Mouse (Mus musculus) hindbrain, embryonic 11.5 days (tissue): Measurements from ENCODE around the gene Kirrel2. TPM values are rescaled to one million over a fixed set of nuclear protein-coding genes. Genes with fewer than 3 reads are reported as not detected.
A peak's percentile ranks its signal among the peaks of the same experiment; 100 is the strongest.
"Not testable (repeated sequence)": the region's sequence is repeated elsewhere in the genome, so short reads cannot be mapped to it uniquely, and the experiment has no call there.

Source experiments
- ATAC-seq: fragments of 200-750 bp; cut with Nextera tagmentation; 2 replicates; pipeline ENCODE4 v1.8.0; 2017; ENCODE audit warnings: mild to moderate bottlenecking, moderate TSS enrichment, moderate library complexity; ENCODE audit not compliant: low FRiP score
- DNase-seq: peaks from one replicate; pipeline ENCODE4 v3.0.0-alpha.2; 2015; ENCODE audit warnings: low spot score
- H3K27ac ChIP-seq: fragments of 300-500 bp; sonication (generic); 2 replicates; pipeline ENCODE4 v1.5.1; 2014; ENCODE audit warnings: mild to moderate bottlenecking, low read depth, low read length
- H3K27me3 ChIP-seq: fragments of 300-500 bp; sonication (generic); 2 replicates; pipeline ENCODE4 v1.6.1; 2014; ENCODE audit warnings: mild to moderate bottlenecking, low read length, moderate library complexity, mixed read lengths; ENCODE audit not compliant: control insufficient read depth, insufficient read depth
- H3K36me3 ChIP-seq: fragments of 300-500 bp; sonication (generic); 2 replicates; pipeline ENCODE4 v1.6.1; 2014; ENCODE audit warnings: mild to moderate bottlenecking, low read length, moderate library complexity, mixed read lengths; ENCODE audit not compliant: control insufficient read depth, insufficient read depth
- H3K4me1 ChIP-seq: fragments of 300-500 bp; sonication (generic); replicated peaks from 2 replicates; pipeline ENCODE4 v1.6.1; 2014; ENCODE audit warnings: low read length, mixed read lengths; ENCODE audit not compliant: control insufficient read depth, insufficient read depth
- H3K4me2 ChIP-seq: fragments of 300-500 bp; sonication (generic); replicated peaks from 2 replicates; pipeline ENCODE4 v1.6.1; 2014; ENCODE audit warnings: mild to moderate bottlenecking, low read depth, low read length
- H3K4me3 ChIP-seq: fragments of 300-500 bp; sonication (generic); 2 replicates; pipeline ENCODE4 v1.5.1; 2014; ENCODE audit warnings: low read depth, low read length
- H3K9ac ChIP-seq: fragments of 300-500 bp; sonication (generic); 2 replicates; pipeline ENCODE4 v1.6.1; 2014; ENCODE audit warnings: low read depth, low read length
- H3K9me3 ChIP-seq: fragments of 300-500 bp; sonication (generic); 2 replicates; pipeline ENCODE4 v1.6.1; 2016; ENCODE audit warnings: low read length; ENCODE audit not compliant: control insufficient read depth
- WGBS: fragments of 180-500 bp; shearing (Covaris S2); extraction: QIAGEN DNeasy Blood & Tissue Kit; methylation state at CpG from one replicate; pipeline ENCODE4 v1.1.7; 2014; 5-methylcytosine and 5-hydroxymethylcytosine counted together
- polyA plus RNA-seq: library from polyadenylated mRNA; unstranded; fragments of >200 nt; fragmentation: Nextera tagmentation; extraction: Ambion mirVana; gene quantifications from 2 replicates; pipeline ENCODE4 v1.2.1, GENCODE M21; 2014

Kirrel2 gene
- 18.6 and 25.8 TPM in 2 replicates for polyA plus RNA-seq

GRCm38 (mm10) chr7:30457629-30458330 is at the start of gene Kirrel2, which contains the start of gene Nphs1:
Gene Kirrel2, minus strand, starts transcription at chr7:30457690.
Gene Nphs1, plus strand, starts transcription at chr7:30458315.
- peaks cover 12% of the 10 kb centered on the region for H3K4me1 ChIP-seq
- H3K36me3 ChIP-seq: no peaks in the 10 kb centered on the region
- WGBS: 2% methylated on average over 16 of the region's 16 CpGs
- peak within 1 kb of the TSS; percentile 50 for H3K4me2 ChIP-seq
- H3K27ac ChIP-seq: peak within 1 kb of the TSS; percentile 79
- peak; percentile 91 for ATAC-seq
- H3K9me3 ChIP-seq: no peaks in the 10 kb centered on the region
- H3K9ac ChIP-seq: peak within 1 kb of the TSS; percentile 48
- DNase-seq: peak; percentile 81
- H3K27me3 ChIP-seq: peaks cover 80% of the 10 kb centered on the region
- H3K4me3 ChIP-seq: peak within 1 kb of the TSS; percentile 35

DNA sequence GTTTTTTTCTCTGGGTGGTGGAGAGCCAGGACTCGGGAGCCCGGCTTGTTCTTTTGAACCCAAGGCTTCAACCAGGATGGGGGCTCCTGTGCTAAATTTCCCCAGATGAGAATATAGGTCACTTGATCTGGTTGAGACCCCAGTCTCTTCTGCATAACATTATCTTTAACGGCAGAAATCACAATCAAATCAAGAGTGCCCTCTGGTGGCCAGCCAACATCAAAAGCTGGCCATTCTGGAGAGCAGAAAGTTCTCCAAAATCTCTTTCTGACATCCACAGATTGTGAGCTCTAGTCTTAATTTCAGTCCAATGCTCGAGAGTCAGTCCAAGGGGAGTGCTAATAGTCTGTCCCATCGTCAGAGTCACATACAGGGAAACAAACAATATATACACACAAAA is 43.7 kb upstream of the Kirrel2 start:
- not testable (repeated sequence) for H3K27ac ChIP-seq, DNase-seq, ATAC-seq, H3K4me1 ChIP-seq, H3K9me3 ChIP-seq, H3K36me3 ChIP-seq, H3K4me3 ChIP-seq, H3K9ac ChIP-seq, H3K27me3 ChIP-seq, H3K4me2 ChIP-seq
- WGBS: 77% methylated on average over 5 of the region's 5 CpGs

- not testable (repeated sequence) for H3K36me3 ChIP-seq, DNase-seq, H3K4me2 ChIP-seq, H3K4me3 ChIP-seq, ATAC-seq, H3K4me1 ChIP-seq, H3K27me3 ChIP-seq, H3K9ac ChIP-seq, H3K27ac ChIP-seq, H3K9me3 ChIP-seq
- WGBS: 63% methylated on average over 5 of the region's 5 CpGs
These were observed 38.1 kb upstream of the Kirrel2 start for GRCm38 (mm10) chr7:30495506-30496042.

DNA sequence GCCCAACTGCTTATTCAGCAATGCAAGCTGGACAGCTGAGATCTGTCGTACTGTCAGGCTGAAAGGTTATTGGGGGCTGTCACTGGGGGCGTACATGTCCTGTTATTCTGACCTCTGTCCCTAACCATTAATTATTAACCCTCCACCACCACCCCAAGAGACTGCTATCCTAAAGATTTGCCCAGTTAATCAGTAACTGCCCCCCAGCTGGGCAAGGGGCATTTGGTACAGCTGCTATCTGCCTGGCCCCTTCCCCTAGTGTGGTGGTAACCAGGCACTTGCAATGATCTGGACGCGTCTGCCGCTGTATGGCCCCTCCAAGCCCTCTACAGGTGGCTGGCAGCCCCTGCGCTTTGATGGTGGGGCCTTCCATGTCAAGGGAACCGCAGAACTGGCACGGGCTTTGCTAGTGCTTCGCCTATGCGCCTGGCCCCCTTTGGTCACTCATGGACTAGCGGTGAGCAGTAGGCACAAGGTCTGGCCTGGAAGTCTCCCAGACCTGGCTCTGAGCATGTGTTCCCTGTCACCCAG is 36.0 kb upstream of the Kirrel2 start, which contains the start of gene Prodh2:
Gene Prodh2 (plus strand): TSS at position 222 of the 531 bp plus-strand sequence.
- no peak within 1 kb of the TSS for H3K4me3 ChIP-seq
- 49% methylated on average over 11 of the region's 11 CpGs for WGBS
- no peak within 1 kb of the TSS for H3K9ac ChIP-seq
- H3K27ac ChIP-seq: no peak within 1 kb of the TSS
- H3K4me2 ChIP-seq: no peak within 1 kb of the TSS
- H3K9me3 ChIP-seq: no peaks in the 10 kb centered on the region
- H3K27me3 ChIP-seq: no peaks in the 10 kb centered on the region
- H3K36me3 ChIP-seq: no peaks in the 10 kb centered on the region
- no peaks in the 10 kb centered on the region for H3K4me1 ChIP-seq
- ATAC-seq (no peak), DNase-seq (no peak)

DNA sequence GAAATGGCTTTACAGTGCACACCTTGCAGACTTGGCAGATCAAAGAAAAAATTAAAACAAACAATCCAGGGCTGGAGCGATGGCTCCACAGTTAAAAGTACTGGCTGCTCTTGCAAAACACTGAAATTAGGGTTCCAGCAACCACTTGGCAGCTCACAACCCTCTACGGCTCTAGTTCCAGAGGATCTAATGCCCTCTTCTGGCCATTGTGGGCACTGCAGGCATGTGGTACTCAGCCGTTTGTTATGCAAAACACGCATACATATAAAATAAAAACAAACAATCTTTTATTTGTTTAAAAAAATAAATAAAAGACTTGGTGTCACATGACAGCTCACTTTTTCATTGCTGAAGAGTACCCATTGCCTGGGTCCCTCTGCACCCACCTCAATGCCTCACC is 35.3 kb upstream of the Kirrel2 start:
- WGBS: 27% methylated on average over 4 of the region's 4 CpGs

DNA sequence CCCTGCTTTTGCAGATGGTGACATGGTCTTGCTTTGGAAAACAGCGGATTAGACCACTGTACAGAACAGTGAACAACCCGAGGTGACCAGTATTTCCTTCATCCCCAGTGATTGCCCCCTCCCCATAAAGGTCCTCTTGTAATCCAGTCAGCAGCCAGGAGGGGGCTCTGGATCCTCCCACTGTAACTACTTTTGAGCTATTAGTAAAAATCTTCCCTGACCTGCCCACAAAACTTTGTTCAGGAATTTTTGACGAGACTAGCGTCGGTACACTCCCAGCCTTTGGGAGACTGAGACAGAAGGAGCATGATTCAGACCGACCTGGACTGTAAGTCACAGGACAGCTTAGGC is 33.4 kb upstream of the Kirrel2 start:
- no peaks in the 10 kb centered on the region for H3K9me3 ChIP-seq
- H3K27me3 ChIP-seq: no peaks in the 10 kb centered on the region
- H3K4me3 ChIP-seq: no peak overlapping the region
- WGBS: 17% methylated on average over 6 of the region's 6 CpGs
- no peak overlapping the region for H3K27ac ChIP-seq
- ATAC-seq (no peak), DNase-seq (peak; percentile 37)
- no peaks in the 10 kb centered on the region for H3K36me3 ChIP-seq
- no peaks in the 10 kb centered on the region for H3K4me1 ChIP-seq
- H3K4me2 ChIP-seq: no peak overlapping the region
- H3K9ac ChIP-seq: no peak overlapping the region

More for the DNA sequence above, 35.3 kb upstream of the Kirrel2 start:
- no peak overlapping the region for H3K4me3 ChIP-seq
- H3K4me2 ChIP-seq: no peak overlapping the region
- H3K27me3 ChIP-seq: no peaks in the 10 kb centered on the region
- no peaks in the 10 kb centered on the region for H3K9me3 ChIP-seq
- no peak overlapping the region for H3K9ac ChIP-seq
- peak; percentile 87 for DNase-seq
- ATAC-seq: no peak
- H3K4me1 ChIP-seq: no peaks in the 10 kb centered on the region
- H3K36me3 ChIP-seq: no peaks in the 10 kb centered on the region
- H3K27ac ChIP-seq: no peak overlapping the region

GRCm38 (mm10) chr7:30490251-30490956 is 32.9 kb upstream of the Kirrel2 start:
- H3K27ac ChIP-seq: no peak overlapping the region
- no peaks in the 10 kb centered on the region for H3K9me3 ChIP-seq
- 33% methylated on average over 16 of the region's 16 CpGs for WGBS
- H3K4me2 ChIP-seq: no peak overlapping the region
- H3K9ac ChIP-seq: no peak overlapping the region
- no peaks in the 10 kb centered on the region for H3K4me1 ChIP-seq
- H3K36me3 ChIP-seq: no peaks in the 10 kb centered on the region
- DNase-seq: peak; percentile 75
- no peaks in the 10 kb centered on the region for H3K27me3 ChIP-seq
- no peak for ATAC-seq
- no peak overlapping the region for H3K4me3 ChIP-seq

- 17% methylated on average over 8 of the region's 8 CpGs for WGBS
- no peaks in the 10 kb centered on the region for H3K36me3 ChIP-seq
- DNase-seq (peak; percentile 71), ATAC-seq (no peak)
- H3K27me3 ChIP-seq: no peaks in the 10 kb centered on the region
- H3K9me3 ChIP-seq: no peaks in the 10 kb centered on the region
- no peak overlapping the region for H3K4me2 ChIP-seq
- no peak overlapping the region for H3K27ac ChIP-seq
- H3K4me3 ChIP-seq: no peak overlapping the region
- H3K4me1 ChIP-seq: no peaks in the 10 kb centered on the region
- no peak overlapping the region for H3K9ac ChIP-seq
These were observed 26.8 kb upstream of the Kirrel2 start for GRCm38 (mm10) chr7:30484250-30484649.
